ENCODE assay signal across 9 mouse cellular contexts in the genomic region with DNA sequence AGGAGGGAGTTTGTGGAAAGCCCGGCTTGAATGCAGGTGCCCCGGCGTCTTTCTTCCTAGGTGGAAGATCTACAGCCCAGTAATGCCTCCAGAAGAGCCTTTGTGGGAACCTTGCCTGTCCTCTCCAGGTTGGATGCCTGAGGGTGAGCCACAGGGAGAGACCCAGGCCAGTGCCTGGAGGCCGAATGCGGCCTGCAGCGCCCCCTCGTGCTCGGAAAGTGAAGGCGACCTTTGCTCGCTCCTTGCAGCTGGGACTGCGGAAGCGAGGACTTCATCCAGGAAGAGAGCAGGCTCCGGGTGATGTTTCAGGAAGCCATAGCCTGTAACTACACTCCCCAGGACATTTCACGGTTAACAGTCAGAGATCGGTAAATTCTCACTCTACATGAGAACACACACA. TPM values are rescaled to one million over a fixed set of nuclear protein-coding genes. Genes with fewer than 3 reads are reported as not detected.
DNase-seq lines count a peak whose midpoint lies in the region; ATAC-seq and TF ChIP-seq lines count a peak whose summit lies in the region.
"Had no signal": no experiment of that assay in that cellular context is flagged by ENCODE, and none has a peak within 500 bp of the region (broad histone marks: within the 10 kb centered on the region; RNA-seq: fewer than 3 reads in every experiment).

No protein-coding gene starts in this region.

- peak; percentile 26 to 49 for DNase-seq in heart, adult 2 months
- DNase-seq in heart, postnatal 25 days (ENCODE audit: low spot score): no peak
- peak; percentile 72 for DNase-seq in NIH3T3 (ENCODE audit: low read depth)
- DNase-seq in embryonic facial prominence, embryonic 11.5 days (ENCODE audit: low spot score): peak; percentile 63
- peak; percentile 3 to 50 for DNase-seq in left cerebral cortex, postnatal 10 days (ENCODE audit: extremely low spot score in 1 of 2, low spot score in 2 of 2)
- peak; percentile 75 for DNase-seq in midbrain, embryonic 14.5 days
- DNase-seq in thymus, postnatal 14 days: peak; percentile 29

- no peak overlapping the region for H3K4me2 ChIP-seq in embryonic facial prominence, embryonic 11.5 days (ENCODE audit: low read depth, low read length)
- no peak overlapping the region for H3K4me2 ChIP-seq in hindbrain, embryonic 12.5 days (replicated peaks)
- no peak overlapping the region for H3K4me2 ChIP-seq in midbrain, embryonic 14.5 days (ENCODE audit: low read length)
- H3K4me2 ChIP-seq: liver, embryonic 15.5 days had no signal

- no peak for ATAC-seq in embryonic facial prominence, embryonic 11.5 days (replicated peaks; ENCODE audit: insufficient number of reproducible peaks, low FRiP score, low TSS enrichment, low read depth)
- ATAC-seq in hindbrain, embryonic 12.5 days (ENCODE audit: low FRiP score): 0 out of 2 replicates have a peak, but pooled peaks have one; percentile 35
- no peak for ATAC-seq in midbrain, embryonic 14.5 days (ENCODE audit: low FRiP score, low TSS enrichment)

- no peak for TF ChIP-seq POLR2A in heart, adult 2 months (IDR thresholded peaks at IDR 0.05; ENCODE audit: insufficient read depth, low read depth, low read length)

- no peak overlapping the region for H3K4me3 ChIP-seq in heart, adult 2 months
- no peak overlapping the region for H3K4me3 ChIP-seq in embryonic facial prominence, embryonic 11.5 days (ENCODE audit: low read depth, low read length)
- H3K4me3 ChIP-seq in hindbrain, embryonic 12.5 days: no peak overlapping the region
- no peak overlapping the region for H3K4me3 ChIP-seq in midbrain, embryonic 14.5 days (replicated peaks; ENCODE audit: low read depth, low read length)
- H3K4me3 ChIP-seq: liver, embryonic 15.5 days had no signal

- H3K79me2 ChIP-seq in heart, adult 2 months (replicated peaks; ENCODE audit: control insufficient read depth, insufficient read depth, low read length): no peaks in the 10 kb centered on the region

- H3K9me3 ChIP-seq in embryonic facial prominence, embryonic 11.5 days (replicated peaks; ENCODE audit: control insufficient read depth, low read length): no peaks in the 10 kb centered on the region
- H3K9me3 ChIP-seq in hindbrain, embryonic 12.5 days (replicated peaks): no peaks in the 10 kb centered on the region
- no peaks in the 10 kb centered on the region for H3K9me3 ChIP-seq in midbrain, embryonic 14.5 days (ENCODE audit: control insufficient read depth, low read length)
- H3K9me3 ChIP-seq: liver, embryonic 15.5 days had no signal

- no peak for TF ChIP-seq EP300 in heart, adult 2 months (IDR thresholded peaks at IDR 0.05; ENCODE audit: insufficient read depth, low read depth, low read length)

- no peaks in the 10 kb centered on the region for H3K36me3 ChIP-seq in heart, adult 2 months (ENCODE audit: control insufficient read depth, insufficient read depth, low read length)
- no peaks in the 10 kb centered on the region for H3K36me3 ChIP-seq in embryonic facial prominence, embryonic 11.5 days (replicated peaks; ENCODE audit: control insufficient read depth, insufficient read depth, low read depth, low read length)
- no peaks in the 10 kb centered on the region for H3K36me3 ChIP-seq in hindbrain, embryonic 12.5 days
- no peaks in the 10 kb centered on the region for H3K36me3 ChIP-seq in midbrain, embryonic 14.5 days (ENCODE audit: control insufficient read depth, insufficient read depth, low read length)
- H3K36me3 ChIP-seq: liver, embryonic 15.5 days had no signal

- no peak overlapping the region for H3K27ac ChIP-seq in heart, adult 2 months
- H3K27ac ChIP-seq in embryonic facial prominence, embryonic 11.5 days (replicated peaks; ENCODE audit: low read depth, low read length): no peak overlapping the region
- no peak overlapping the region for H3K27ac ChIP-seq in hindbrain, embryonic 12.5 days
- H3K27ac ChIP-seq in midbrain, embryonic 14.5 days (replicated peaks; ENCODE audit: low read depth, low read length): no peak overlapping the region
- H3K27ac ChIP-seq: liver, embryonic 15.5 days had no signal

- H3K4me1 ChIP-seq in heart, adult 2 months (ENCODE audit: control insufficient read depth, insufficient read depth, low read length): no peaks in the 10 kb centered on the region
- H3K4me1 ChIP-seq in embryonic facial prominence, embryonic 11.5 days (ENCODE audit: control insufficient read depth, insufficient read depth, low read length): no peaks in the 10 kb centered on the region
- peaks cover 9% of the 10 kb centered on the region; the same call in 1 of the 2 replicates for H3K4me1 ChIP-seq in hindbrain, embryonic 12.5 days
- no peaks in the 10 kb centered on the region for H3K4me1 ChIP-seq in midbrain, embryonic 14.5 days (ENCODE audit: control insufficient read depth, insufficient read depth, low read length)
- H3K4me1 ChIP-seq: liver, embryonic 15.5 days had no signal

- H3K9ac ChIP-seq in heart, adult 2 months (ENCODE audit: low read depth, low read length): no peak overlapping the region
- H3K9ac ChIP-seq in embryonic facial prominence, embryonic 11.5 days (replicated peaks; ENCODE audit: low read length): no peak overlapping the region
- no peak overlapping the region for H3K9ac ChIP-seq in hindbrain, embryonic 12.5 days
- no peak overlapping the region for H3K9ac ChIP-seq in midbrain, embryonic 14.5 days (replicated peaks; ENCODE audit: low read length)
- H3K9ac ChIP-seq: liver, embryonic 15.5 days had no signal

- peak; percentile 61 for TF ChIP-seq CTCF in heart, adult 2 months (IDR thresholded peaks at IDR 0.05)

- peaks cover 2% of the 10 kb centered on the region; the same call in 1 of the 2 replicates for H3K27me3 ChIP-seq in heart, adult 2 months (ENCODE audit: control insufficient read depth, insufficient read depth, low read length)
- no peaks in the 10 kb centered on the region for H3K27me3 ChIP-seq in embryonic facial prominence, embryonic 11.5 days (ENCODE audit: control insufficient read depth, insufficient read depth, low read length)
- H3K27me3 ChIP-seq in hindbrain, embryonic 12.5 days: no peaks in the 10 kb centered on the region; the same call in 1 of the 2 replicates
- H3K27me3 ChIP-seq in midbrain, embryonic 14.5 days (ENCODE audit: control insufficient read depth, insufficient read depth, low read length): no peaks in the 10 kb centered on the region
- H3K27me3 ChIP-seq: liver, embryonic 15.5 days had no signal

- WGBS in heart, adult 2 months: 14% methylated on average over 15 of the region's 15 CpGs
- 11% methylated on average over 15 of the region's 15 CpGs for WGBS in embryonic facial prominence, embryonic 11.5 days
- WGBS in hindbrain, embryonic 12.5 days: 12% methylated on average over 15 of the region's 15 CpGs
- 17% methylated on average over 15 of the region's 15 CpGs for WGBS in midbrain, embryonic 14.5 days

- intact Hi-C loops in heart, adult 2 months (cut with DNase I): no loop called here
- intact Hi-C loops in heart, postnatal 25 days (cut with DNase I): loop anchor here (5.0 kb wide), 1 partner anchor 272 kb away; no protein-coding TSS in a partner anchor
- intact Hi-C loops in left cerebral cortex, postnatal 10 days (cut with DNase I): no loop called here

RNA-seq across cellular contexts. Expression of a gene that starts 35.9 kb away (rescaled TPM):
- total RNA-seq in heart, adult 2 months (2021): under 1 TPM in 1 of 2 experiments, not detected in 1; 0.70 TPM
- polyA plus RNA-seq in heart, adult 2 months (2012; rRNA removed): 0.29 TPM in 1 of 2 replicates, not detected in the other
- under 1 TPM in 1 of 2 experiments, not detected in 1; 0.14 TPM for total RNA-seq in heart, postnatal 25 days (2021)
- polyA plus RNA-seq in embryonic facial prominence, embryonic 11.5 days (2014; fragmentation: Nextera tagmentation; extraction: Ambion mirVana): 0.10 TPM in 1 of 2 replicates, not detected in the other
- polyA plus RNA-seq in hindbrain, embryonic 12.5 days (2016; fragmentation: Nextera tagmentation; extraction: Ambion mirVana): not detected in 2 replicates
- not detected for total RNA-seq in left cerebral cortex, postnatal 10 days (2021)
- not detected in 2 replicates for polyA plus RNA-seq in midbrain, embryonic 14.5 days (2014; fragmentation: Nextera tagmentation; extraction: Ambion mirVana)
